Mouse (Mus musculus): ENCODE data around the gene Ankmy1.

Gene Ankmy1

DNA sequence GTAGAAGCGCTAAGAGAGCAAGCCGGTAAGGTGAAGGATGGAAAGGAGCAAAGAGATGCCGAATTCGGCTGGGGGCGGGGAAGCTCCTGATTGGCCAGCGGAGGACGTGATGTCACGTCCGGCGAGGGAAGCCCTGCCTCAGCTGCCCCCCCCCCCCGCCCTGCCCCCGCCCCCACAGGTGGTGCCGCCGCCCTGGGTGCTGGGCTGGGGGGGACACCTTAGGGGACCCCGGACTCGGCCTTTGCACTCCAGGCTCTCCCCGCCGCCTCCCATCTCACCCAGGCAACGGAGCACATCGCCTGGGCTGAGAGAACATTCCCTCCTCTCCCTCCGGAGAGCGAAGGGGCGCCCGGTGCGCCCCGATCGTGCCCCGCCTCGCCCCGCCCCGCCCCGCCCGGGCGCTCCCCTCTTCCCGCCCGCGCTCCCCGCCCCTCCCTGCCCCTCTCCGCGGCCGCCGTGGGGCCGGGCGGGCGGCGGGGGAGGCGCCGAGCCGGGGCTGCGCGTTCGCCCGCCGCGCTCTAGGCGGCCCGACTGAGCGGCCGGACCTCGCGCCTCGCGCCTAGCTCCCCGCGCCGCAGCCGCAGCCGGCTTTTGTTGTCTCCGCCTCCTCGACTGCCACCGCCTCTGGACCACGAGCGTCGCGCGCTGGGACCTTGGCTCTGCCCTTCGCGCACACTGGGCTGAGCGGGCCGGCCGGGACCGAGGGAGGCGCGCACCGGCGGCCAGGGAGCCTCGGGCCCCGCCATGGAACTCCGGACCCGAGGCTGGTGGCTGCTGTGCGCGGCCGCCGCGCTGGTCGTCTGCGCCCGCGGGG, 71.3 kb downstream of the Ankmy1 start, which contains the start of gene Gpc1:
Gene Gpc1, plus strand, starts transcription at position 458 of the 814 bp plus-strand sequence.
- DNase-seq (ENCODE audit: low read depth, low spot score): peak; percentile 62

DNA sequence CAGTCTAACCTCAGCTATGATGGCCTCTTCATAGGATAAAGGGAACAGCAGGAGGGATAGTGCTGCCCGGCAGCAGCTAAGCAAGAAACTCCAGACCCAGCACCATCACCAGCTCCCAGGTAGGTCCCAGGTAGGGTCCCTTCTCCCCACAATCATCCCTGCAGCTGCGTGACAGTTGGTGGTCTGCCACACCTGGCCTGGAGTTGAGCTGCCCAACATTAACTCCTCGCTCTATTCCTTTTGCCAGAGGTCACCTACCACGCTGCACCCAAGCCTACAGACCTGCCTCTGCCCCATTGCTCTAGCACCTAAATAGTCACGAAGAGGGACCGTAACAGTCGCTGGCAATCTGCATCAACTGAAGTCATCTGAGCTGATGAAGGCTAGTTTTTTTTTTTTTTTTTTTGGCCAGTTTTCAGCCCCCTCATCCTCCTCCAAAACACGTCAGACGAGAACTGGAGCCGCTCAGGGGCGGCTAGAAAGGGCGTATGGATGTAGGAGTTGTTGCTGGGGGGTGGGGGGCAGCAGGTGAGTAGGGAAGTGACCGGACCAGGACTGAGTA, 72.0 kb downstream of the Ankmy1 start:
- DNase-seq (ENCODE audit: low read depth, low spot score): no peak

DNA sequence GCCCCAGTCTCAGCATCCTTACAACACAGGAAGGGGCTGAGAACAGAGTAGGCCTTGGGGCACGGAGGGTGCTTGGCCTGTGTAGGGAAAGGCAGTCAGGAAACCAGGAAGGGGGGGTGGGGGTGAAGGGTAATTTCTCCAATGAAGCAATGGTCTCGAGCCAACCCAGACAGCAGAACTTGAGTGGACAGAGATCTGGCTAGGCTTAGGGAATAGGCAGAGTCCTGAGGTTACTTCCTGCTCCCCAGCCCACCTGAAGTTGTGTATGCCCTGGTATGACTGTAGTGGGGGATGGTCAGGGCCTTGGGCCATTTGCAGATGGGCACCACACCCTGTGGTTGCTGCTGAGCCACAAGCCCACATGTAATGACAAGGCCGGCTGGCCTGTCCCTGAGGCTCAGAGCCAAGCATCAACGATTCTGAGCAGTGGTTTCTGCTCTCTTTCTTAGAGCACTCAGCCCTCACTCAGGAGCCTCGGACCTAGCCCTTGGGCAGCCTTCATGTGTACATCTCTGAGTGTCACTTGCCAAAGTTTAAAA, 86.9 kb downstream of the Ankmy1 start:
- DNase-seq (ENCODE audit: low read depth, low spot score): no peak

DNA sequence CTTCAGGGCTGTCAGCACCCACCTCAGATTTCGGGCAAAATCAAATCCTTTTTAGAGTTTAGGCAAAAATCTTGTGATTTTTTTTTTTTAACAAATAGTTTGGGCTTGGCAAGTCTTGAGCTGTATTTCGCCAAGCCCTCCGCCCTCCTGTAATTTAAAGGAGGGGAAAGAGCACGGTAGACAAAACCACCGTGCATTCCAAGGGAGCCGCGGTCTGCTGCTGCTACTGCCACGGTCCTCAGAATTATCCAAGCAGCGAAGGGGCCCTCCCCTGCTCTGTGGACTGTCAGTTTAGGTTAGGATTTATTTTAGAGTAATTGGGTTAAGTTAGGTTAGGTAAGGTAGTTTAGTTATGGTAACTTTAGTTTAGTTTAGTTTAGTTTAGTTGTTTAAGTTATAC, 87.6 kb downstream of the Ankmy1 start:
- DNase-seq (ENCODE audit: low read depth, low spot score): no peak

DNA sequence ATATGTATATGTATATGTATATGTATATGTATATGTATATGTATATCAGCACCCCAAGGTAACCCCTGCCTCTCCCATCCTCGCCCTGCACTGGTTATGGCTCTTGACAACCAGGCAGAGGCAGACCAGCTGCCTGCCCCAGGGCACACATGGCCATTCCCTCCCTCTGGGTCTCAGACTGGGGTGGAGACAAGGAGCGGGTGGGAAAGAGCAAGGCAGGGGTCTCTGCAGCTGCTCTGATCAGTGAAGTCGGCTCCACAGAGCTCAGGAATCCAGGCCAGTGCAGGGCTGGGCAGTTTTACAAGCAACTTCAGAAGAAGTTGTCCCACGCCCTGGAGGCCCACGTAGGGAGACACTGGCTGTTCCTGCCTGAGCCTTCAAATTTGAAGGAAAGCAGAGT, 88.4 kb downstream of the Ankmy1 start:
- no peak for DNase-seq (ENCODE audit: low read depth, low spot score)

Data from retina, postnatal 7 days (tissue).